Mouse (Mus musculus): ENCODE data around the gene Sez6l.

DNA sequence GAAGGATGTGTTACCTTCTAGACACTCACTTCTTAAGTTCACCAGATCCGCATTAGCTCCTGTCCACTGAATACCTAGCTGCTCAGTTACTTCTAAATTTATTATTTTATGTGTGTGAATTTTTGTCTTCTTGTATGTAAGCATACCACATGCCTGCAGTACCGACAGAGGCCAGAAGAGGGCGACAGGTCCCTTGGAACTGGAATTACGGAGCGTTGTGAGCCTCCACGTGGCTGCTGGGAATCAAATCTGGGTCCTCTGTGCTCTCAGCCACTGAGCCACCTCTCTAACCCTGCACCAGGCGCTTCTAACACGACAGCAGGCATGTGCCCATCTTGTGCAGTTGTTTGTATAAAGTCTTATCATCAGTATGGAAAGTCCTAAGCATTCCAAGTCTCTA is 44.8 kb downstream of the Sez6l start:
- TF ChIP-seq POLR2A (IDR thresholded peaks at IDR 0.05; ENCODE audit: low read depth, low read length) (no peak), CTCF (IDR thresholded peaks at IDR 0.05; ENCODE audit: borderline replicate concordance, insufficient read depth, low read length) (no peak)
